Mouse (Mus musculus): ENCODE results near the gene Psen1.

The Psen1 gene

DNA sequence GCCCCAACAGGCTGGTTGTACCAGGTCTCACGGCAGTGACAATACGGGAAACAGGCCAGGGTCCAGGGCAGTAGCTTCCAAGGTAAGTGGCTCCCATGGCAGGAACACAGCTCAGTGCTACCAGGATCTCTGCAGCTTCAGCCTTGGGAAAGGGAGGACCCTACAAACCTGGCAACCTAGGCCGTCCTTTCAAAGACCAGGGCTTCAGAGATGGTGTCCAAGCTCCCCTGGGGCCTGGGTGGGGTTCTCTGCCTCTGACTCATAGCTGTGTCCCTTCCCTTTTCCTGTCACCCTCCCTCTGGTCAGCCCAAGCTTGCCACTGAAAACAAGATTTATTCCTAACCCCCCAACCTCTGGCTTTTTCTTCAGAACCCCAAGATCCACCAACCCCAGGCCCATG, 92.2 kb downstream of the Psen1 start:
- no peak for DNase-seq

DNA sequence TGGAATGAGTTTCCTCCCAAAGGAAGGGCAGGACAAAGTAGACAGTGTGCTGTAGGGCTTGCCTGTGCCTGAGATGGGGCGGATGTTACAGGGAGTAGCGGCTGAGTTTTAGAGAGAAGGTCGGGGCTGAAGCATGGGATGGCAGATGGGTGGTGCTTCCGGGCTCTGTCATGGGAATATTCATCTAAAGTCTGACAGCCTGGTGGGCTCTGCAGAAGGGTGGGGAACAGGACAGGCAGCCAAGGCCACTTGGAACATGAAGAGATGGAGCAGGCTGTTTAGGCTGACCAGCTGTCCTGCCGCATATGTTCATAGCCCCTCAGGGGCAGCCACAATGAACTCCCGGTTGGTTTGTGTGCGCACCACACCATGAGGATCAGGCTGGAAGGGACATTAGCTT, 93.3 kb downstream of the Psen1 start:
- DNase-seq, result no peak

DNA sequence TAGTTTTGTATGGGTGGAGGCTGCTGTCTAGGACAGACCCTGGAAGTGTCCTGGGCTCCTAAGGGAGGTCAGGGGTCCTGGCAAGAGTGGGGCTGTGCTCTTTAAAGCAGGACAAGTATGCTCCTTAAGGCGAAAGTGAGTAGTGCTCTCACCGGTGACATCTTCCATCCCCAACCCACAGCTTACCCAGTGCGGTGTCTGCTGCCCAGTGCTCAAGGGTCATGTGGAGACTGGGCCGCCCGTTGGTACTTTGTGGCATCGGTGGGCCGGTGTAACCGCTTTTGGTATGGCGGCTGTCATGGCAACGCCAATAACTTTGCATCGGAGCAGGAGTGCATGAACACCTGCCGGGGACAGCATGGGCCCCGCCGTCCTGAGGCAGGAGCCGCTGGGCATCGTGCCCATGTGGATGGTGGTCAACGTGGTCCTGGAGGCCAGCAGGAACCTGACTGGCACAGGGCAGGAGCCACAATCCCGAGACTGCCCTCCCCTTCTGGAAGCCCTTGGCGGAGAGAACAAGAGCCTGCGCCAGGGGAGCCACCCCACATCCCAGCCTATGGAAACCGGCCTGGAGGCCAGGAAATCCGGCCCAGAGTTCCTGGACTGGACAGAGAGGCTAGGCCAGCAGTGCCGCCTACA, 93.8 kb downstream of the Psen1 start:
- no peak for DNase-seq

DNA sequence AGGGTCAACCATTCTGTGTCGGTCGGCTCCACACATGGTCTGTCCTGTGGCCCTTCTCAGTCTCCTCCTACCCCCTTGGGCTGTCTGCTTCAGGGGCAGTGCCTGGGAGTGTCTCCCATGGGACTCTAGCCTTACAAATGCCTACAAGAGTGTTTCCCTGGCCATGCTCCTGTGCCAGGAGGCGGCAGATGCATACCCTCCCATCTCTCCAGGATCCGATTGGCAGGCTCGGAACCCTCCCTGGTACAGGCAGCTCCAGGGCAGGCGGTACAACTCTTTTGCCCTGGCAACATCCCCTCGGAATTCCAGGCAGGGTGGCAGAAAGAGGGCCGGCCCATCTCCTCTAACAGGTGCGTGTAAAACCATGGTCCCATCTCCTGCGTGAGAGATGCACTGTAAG, 94.7 kb downstream of the Psen1 start:
- no peak for DNase-seq
